Mouse (Mus musculus): ENCODE data around the gene Kat2a. TPM values are rescaled to one million over a fixed set of nuclear protein-coding genes. Genes with fewer than 3 reads are reported as not detected.

Gene Kat2a
- polyA plus RNA-seq, 1 experiment: 29.9 TPM

- H3K4me2 ChIP-seq (ENCODE audit: low read depth): peak overlapping the region; percentile 50
- H3ac ChIP-seq (ENCODE audit: control insufficient read depth, insufficient read length): no peak overlapping the region
- TF ChIP-seq TCF12 (IDR thresholded peaks at IDR 0.05; ENCODE audit: insufficient read depth, poor library complexity, severe bottlenecking) (no peak), REST (IDR thresholded peaks at IDR 0.05; ENCODE audit: insufficient read depth, insufficient read length) (no peak), TCF3 (IDR thresholded peaks at IDR 0.05; ENCODE audit: insufficient read length, low read depth) (no peak), MAX (IDR thresholded peaks at IDR 0.05; ENCODE audit: low read depth) (no peak), E2F4 (IDR thresholded peaks at IDR 0.05; ENCODE audit: insufficient read depth) (no peak), POLR2A (IDR thresholded peaks at IDR 0.05; ENCODE audit: insufficient read length, low read depth) (no peak), MYOD1 (IDR thresholded peaks at IDR 0.05; ENCODE audit: control insufficient read depth in 1 of 3, insufficient read length in 2 of 3, low read depth in 2 of 3) (no peak), SRF (IDR thresholded peaks at IDR 0.05; ENCODE audit: control insufficient read depth, insufficient read length, low read depth) (no peak)
- peaks cover 18% of the 10 kb centered on the region for H3K27me3 ChIP-seq (ENCODE audit: control insufficient read depth, insufficient read depth, insufficient read length)
- no peaks in the 10 kb centered on the region for H3K36me3 ChIP-seq (ENCODE audit: control insufficient read depth, insufficient read depth)
- no peaks in the 10 kb centered on the region for H3K79me2 ChIP-seq (ENCODE audit: control insufficient read depth, insufficient read depth)
- H3K4me3 ChIP-seq: no peak overlapping the region
Observed at GRCm38 (mm10) chr11:100677810-100678209, 34.5 kb downstream of the Kat2a start.

- Histone ChIP-seq H3ac (ENCODE audit: control insufficient read depth, insufficient read length) (no peak overlapping the region), H3K4me2 (ENCODE audit: low read depth) (no peak overlapping the region), H3K27me3 (ENCODE audit: control insufficient read depth, insufficient read depth, insufficient read length) (peaks cover 35% of the 10 kb centered on the region), H3K79me2 (ENCODE audit: control insufficient read depth, insufficient read depth) (no peaks in the 10 kb centered on the region), H3K36me3 (ENCODE audit: control insufficient read depth, insufficient read depth) (no peaks in the 10 kb centered on the region), H3K4me3 (no peak overlapping the region)
- peak in 1 of 3 experiments; percentile 29 for TF ChIP-seq MYOD1 (IDR thresholded peaks at IDR 0.05; ENCODE audit: control insufficient read depth in 1 of 3, insufficient read length in 2 of 3, low read depth in 2 of 3)
- TF ChIP-seq POLR2A (IDR thresholded peaks at IDR 0.05; ENCODE audit: insufficient read length, low read depth): no peak
Observed at GRCm38 (mm10) chr11:100673169-100673568, 39.1 kb downstream of the Kat2a start.

- Histone ChIP-seq H3K4me2 (ENCODE audit: low read depth) (no peak overlapping the region), H3K36me3 (ENCODE audit: control insufficient read depth, insufficient read depth) (no peaks in the 10 kb centered on the region), H3K79me2 (ENCODE audit: control insufficient read depth, insufficient read depth) (no peaks in the 10 kb centered on the region), H3K4me3 (no peak overlapping the region), H3K27me3 (ENCODE audit: control insufficient read depth, insufficient read depth, insufficient read length) (peaks cover 35% of the 10 kb centered on the region), H3ac (ENCODE audit: control insufficient read depth, insufficient read length) (no peak overlapping the region)
- TF ChIP-seq TCF12 (IDR thresholded peaks at IDR 0.05; ENCODE audit: insufficient read depth, poor library complexity, severe bottlenecking) (no peak), TCF3 (IDR thresholded peaks at IDR 0.05; ENCODE audit: insufficient read length, low read depth) (no peak), POLR2AphosphoS2 (IDR thresholded peaks at IDR 0.05; ENCODE audit: insufficient read length, low read depth) (no peak), MAX (IDR thresholded peaks at IDR 0.05; ENCODE audit: low read depth) (no peak), SRF (IDR thresholded peaks at IDR 0.05; ENCODE audit: control insufficient read depth, insufficient read length, low read depth) (no peak), REST (IDR thresholded peaks at IDR 0.05; ENCODE audit: insufficient read depth, insufficient read length) (no peak), USF1 (IDR thresholded peaks at IDR 0.05; ENCODE audit: low read depth) (no peak), E2F4 (IDR thresholded peaks at IDR 0.05; ENCODE audit: insufficient read depth) (no peak), POLR2A (IDR thresholded peaks at IDR 0.05; ENCODE audit: insufficient read length, low read depth) (no peak), MYOD1 (IDR thresholded peaks at IDR 0.05; ENCODE audit: control insufficient read depth in 1 of 3, insufficient read length in 2 of 3, low read depth in 2 of 3) (no peak), MYOG (IDR thresholded peaks at IDR 0.05; ENCODE audit: control insufficient read depth in 1 of 3, insufficient read depth in 1 of 3, insufficient read length in 2 of 3, low read depth in 2 of 3) (no peak)
Observed at GRCm38 (mm10) chr11:100671956-100672355, 40.3 kb downstream of the Kat2a start.

- Histone ChIP-seq H3K27me3 (ENCODE audit: control insufficient read depth, insufficient read depth, insufficient read length) (peaks cover 35% of the 10 kb centered on the region), H3K4me2 (ENCODE audit: low read depth) (no peak overlapping the region), H3K4me3 (no peak overlapping the region), H3K36me3 (ENCODE audit: control insufficient read depth, insufficient read depth) (no peaks in the 10 kb centered on the region), H3ac (ENCODE audit: control insufficient read depth, insufficient read length) (no peak overlapping the region), H3K79me2 (ENCODE audit: control insufficient read depth, insufficient read depth) (no peaks in the 10 kb centered on the region)
- no peak for TF ChIP-seq TCF12 (IDR thresholded peaks at IDR 0.05; ENCODE audit: insufficient read depth, poor library complexity, severe bottlenecking)
- TF ChIP-seq USF1 (IDR thresholded peaks at IDR 0.05; ENCODE audit: low read depth): no peak
- TF ChIP-seq E2F4 (IDR thresholded peaks at IDR 0.05; ENCODE audit: insufficient read depth): no peak
- TF ChIP-seq MAX (IDR thresholded peaks at IDR 0.05; ENCODE audit: low read depth): no peak
- no peak for TF ChIP-seq POLR2A (IDR thresholded peaks at IDR 0.05; ENCODE audit: insufficient read length, low read depth)
- no peak for TF ChIP-seq MYOG (IDR thresholded peaks at IDR 0.05; ENCODE audit: control insufficient read depth in 1 of 3, insufficient read depth in 1 of 3, insufficient read length in 2 of 3, low read depth in 2 of 3)
- no peak for TF ChIP-seq POLR2AphosphoS2 (IDR thresholded peaks at IDR 0.05; ENCODE audit: insufficient read length, low read depth)
- TF ChIP-seq REST (IDR thresholded peaks at IDR 0.05; ENCODE audit: insufficient read depth, insufficient read length): no peak
- no peak for TF ChIP-seq CEBPB (IDR thresholded peaks at IDR 0.05; ENCODE audit: insufficient read depth, poor library complexity, severe bottlenecking)
- no peak for TF ChIP-seq TCF3 (IDR thresholded peaks at IDR 0.05; ENCODE audit: insufficient read length, low read depth)
- TF ChIP-seq MYOD1 (IDR thresholded peaks at IDR 0.05; ENCODE audit: control insufficient read depth in 1 of 3, insufficient read length in 2 of 3, low read depth in 2 of 3): no peak
- no peak for TF ChIP-seq SRF (IDR thresholded peaks at IDR 0.05; ENCODE audit: control insufficient read depth, insufficient read length, low read depth)
Observed at GRCm38 (mm10) chr11:100671049-100671448, 41.2 kb downstream of the Kat2a start.

- Histone ChIP-seq H3K36me3 (ENCODE audit: control insufficient read depth, insufficient read depth) (no peaks in the 10 kb centered on the region), H3K4me2 (ENCODE audit: low read depth) (no peak overlapping the region), H3K79me2 (ENCODE audit: control insufficient read depth, insufficient read depth) (no peaks in the 10 kb centered on the region), H3ac (ENCODE audit: control insufficient read depth, insufficient read length) (no peak overlapping the region), H3K4me3 (no peak overlapping the region), H3K27me3 (ENCODE audit: control insufficient read depth, insufficient read depth, insufficient read length) (peaks cover 12% of the 10 kb centered on the region)
- TF ChIP-seq SRF (IDR thresholded peaks at IDR 0.05; ENCODE audit: control insufficient read depth, insufficient read length, low read depth) (no peak), MYOD1 (IDR thresholded peaks at IDR 0.05; ENCODE audit: control insufficient read depth in 1 of 3, insufficient read length in 2 of 3, low read depth in 2 of 3) (no peak), MAX (IDR thresholded peaks at IDR 0.05; ENCODE audit: low read depth) (no peak), CEBPB (IDR thresholded peaks at IDR 0.05; ENCODE audit: insufficient read depth, poor library complexity, severe bottlenecking) (no peak)
Observed at GRCm38 (mm10) chr11:100659806-100660205, 52.5 kb downstream of the Kat2a start.

Measured in myocyte (in vitro differentiated cells).